Mouse (Mus musculus): ENCODE data around the gene Eef1a2. TPM values are rescaled to one million over a fixed set of nuclear protein-coding genes. Genes with fewer than 3 reads are reported as not detected.

The Eef1a2 gene
- total and polyA plus RNA-seq, 2 experiments = 0.74 TPM; not detected in 1

GRCm38 (mm10) chr2:181125726-181126455, 30.9 kb downstream of the Eef1a2 start:
- no peak overlapping the region for H3K4me3 ChIP-seq (ENCODE audit: insufficient read depth, low read depth, low read length)
- H3K9ac ChIP-seq (ENCODE audit: low read depth, low read length) = no peak overlapping the region
- no peak for DNase-seq (ENCODE audit: extremely low read depth, low read depth, low spot score)
- 41% methylated on average over 7 of the region's 7 CpGs for WGBS
- H3K4me1 ChIP-seq (ENCODE audit: control insufficient read depth, insufficient read depth, low read length) = no peaks in the 10 kb centered on the region
- H3K27me3 ChIP-seq (ENCODE audit: control insufficient read depth, insufficient read depth, low read length) = no peaks in the 10 kb centered on the region
- no peak for TF ChIP-seq POLR2A (IDR thresholded peaks at IDR 0.05; ENCODE audit: extremely low read depth, insufficient read depth, low read length)
- no peak for TF ChIP-seq CTCF (IDR thresholded peaks at IDR 0.05; ENCODE audit: low read depth, low read length)
- H3K79me2 ChIP-seq (ENCODE audit: control insufficient read depth, insufficient read depth, low read length) = no peaks in the 10 kb centered on the region
- H3K36me3 ChIP-seq (ENCODE audit: control insufficient read depth, insufficient read depth, low read length) = no peaks in the 10 kb centered on the region
- no peak overlapping the region for H3K27ac ChIP-seq (replicated peaks; ENCODE audit: insufficient read depth, low read depth, low read length)

DNA sequence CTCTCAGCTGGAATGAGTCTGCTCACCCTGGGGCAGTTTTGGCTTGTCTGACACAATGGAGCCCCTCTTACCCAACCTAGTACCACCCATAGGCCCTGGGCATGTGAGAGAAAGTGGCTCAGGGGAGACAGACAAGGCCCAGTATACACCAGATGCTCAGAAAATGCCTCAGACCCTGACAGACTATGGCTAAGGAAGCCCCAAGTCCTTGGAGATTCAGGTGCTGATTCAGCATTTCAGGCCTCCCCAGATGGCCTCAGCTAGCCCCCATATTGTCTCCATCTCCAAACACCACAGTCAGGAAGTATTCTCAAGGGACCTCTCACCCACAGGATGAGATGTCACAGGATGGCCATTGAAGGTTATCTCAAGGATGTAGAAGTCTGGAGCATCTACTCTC, 34.2 kb downstream of the Eef1a2 start:
- Histone ChIP-seq H3K27ac (replicated peaks; ENCODE audit: insufficient read depth, low read depth, low read length) (no peak overlapping the region), H3K27me3 (ENCODE audit: control insufficient read depth, insufficient read depth, low read length) (no peaks in the 10 kb centered on the region), H3K9ac (ENCODE audit: low read depth, low read length) (no peak overlapping the region), H3K4me3 (ENCODE audit: insufficient read depth, low read depth, low read length) (no peak overlapping the region), H3K79me2 (ENCODE audit: control insufficient read depth, insufficient read depth, low read length) (no peaks in the 10 kb centered on the region), H3K36me3 (ENCODE audit: control insufficient read depth, insufficient read depth, low read length) (no peaks in the 10 kb centered on the region), H3K4me1 (ENCODE audit: control insufficient read depth, insufficient read depth, low read length) (no peaks in the 10 kb centered on the region)
- TF ChIP-seq POLR2A (IDR thresholded peaks at IDR 0.05; ENCODE audit: extremely low read depth, insufficient read depth, low read length) (no peak), CTCF (IDR thresholded peaks at IDR 0.05; ENCODE audit: low read depth, low read length) (no peak)
- no peak for DNase-seq (ENCODE audit: extremely low read depth, low read depth, low spot score)

GRCm38 (mm10) chr2:181120922-181121449, 35.8 kb downstream of the Eef1a2 start:
- 81% methylated on average over 4 of the region's 4 CpGs for WGBS

GRCm38 (mm10) chr2:181119952-181120351, 36.9 kb downstream of the Eef1a2 start:
- Histone ChIP-seq H3K79me2 (ENCODE audit: control insufficient read depth, insufficient read depth, low read length) (no peaks in the 10 kb centered on the region), H3K4me3 (ENCODE audit: insufficient read depth, low read depth, low read length) (no peak overlapping the region), H3K4me1 (ENCODE audit: control insufficient read depth, insufficient read depth, low read length) (no peaks in the 10 kb centered on the region), H3K27ac (replicated peaks; ENCODE audit: insufficient read depth, low read depth, low read length) (no peak overlapping the region), H3K27me3 (ENCODE audit: control insufficient read depth, insufficient read depth, low read length) (no peaks in the 10 kb centered on the region; the same call in 1 of the 2 replicates), H3K36me3 (ENCODE audit: control insufficient read depth, insufficient read depth, low read length) (no peaks in the 10 kb centered on the region), H3K9ac (ENCODE audit: low read depth, low read length) (no peak overlapping the region)
- WGBS = 29% methylated on average over 10 of the region's 10 CpGs
- no peak for DNase-seq (ENCODE audit: extremely low read depth, low read depth, low spot score)
- no peak for TF ChIP-seq POLR2A (IDR thresholded peaks at IDR 0.05; ENCODE audit: extremely low read depth, insufficient read depth, low read length)
- TF ChIP-seq CTCF (IDR thresholded peaks at IDR 0.05; ENCODE audit: low read depth, low read length) = no peak

More at GRCm38 (mm10) chr2:181120922-181121449, 35.8 kb downstream of the Eef1a2 start:
- Histone ChIP-seq H3K4me1 (ENCODE audit: control insufficient read depth, insufficient read depth, low read length) (no peaks in the 10 kb centered on the region), H3K79me2 (ENCODE audit: control insufficient read depth, insufficient read depth, low read length) (no peaks in the 10 kb centered on the region), H3K4me3 (ENCODE audit: insufficient read depth, low read depth, low read length) (no peak overlapping the region), H3K9ac (ENCODE audit: low read depth, low read length) (no peak overlapping the region), H3K27ac (replicated peaks; ENCODE audit: insufficient read depth, low read depth, low read length) (no peak overlapping the region), H3K36me3 (ENCODE audit: control insufficient read depth, insufficient read depth, low read length) (no peaks in the 10 kb centered on the region), H3K27me3 (ENCODE audit: control insufficient read depth, insufficient read depth, low read length) (no peaks in the 10 kb centered on the region; the same call in 1 of the 2 replicates)
- TF ChIP-seq CTCF (IDR thresholded peaks at IDR 0.05; ENCODE audit: low read depth, low read length) (no peak), POLR2A (IDR thresholded peaks at IDR 0.05; ENCODE audit: extremely low read depth, insufficient read depth, low read length) (no peak)
- DNase-seq (ENCODE audit: extremely low read depth, low read depth, low spot score) = no peak

GRCm38 (mm10) chr2:181116436-181116835, 40.4 kb downstream of the Eef1a2 start:
- H3K9ac ChIP-seq (ENCODE audit: low read depth, low read length) = no peak overlapping the region
- no peaks in the 10 kb centered on the region; the same call in 1 of the 2 replicates for H3K27me3 ChIP-seq (ENCODE audit: control insufficient read depth, insufficient read depth, low read length)
- no peaks in the 10 kb centered on the region for H3K36me3 ChIP-seq (ENCODE audit: control insufficient read depth, insufficient read depth, low read length)
- no peak overlapping the region for H3K4me3 ChIP-seq (ENCODE audit: insufficient read depth, low read depth, low read length)
- H3K79me2 ChIP-seq (ENCODE audit: control insufficient read depth, insufficient read depth, low read length) = no peaks in the 10 kb centered on the region
- DNase-seq (ENCODE audit: extremely low read depth, low read depth, low spot score) = no peak
- WGBS = 78% methylated on average over 5 of the region's 5 CpGs
- H3K27ac ChIP-seq (replicated peaks; ENCODE audit: insufficient read depth, low read depth, low read length) = no peak overlapping the region
- TF ChIP-seq CTCF (IDR thresholded peaks at IDR 0.05; ENCODE audit: low read depth, low read length) = no peak
- no peaks in the 10 kb centered on the region for H3K4me1 ChIP-seq (ENCODE audit: control insufficient read depth, insufficient read depth, low read length)

DNA sequence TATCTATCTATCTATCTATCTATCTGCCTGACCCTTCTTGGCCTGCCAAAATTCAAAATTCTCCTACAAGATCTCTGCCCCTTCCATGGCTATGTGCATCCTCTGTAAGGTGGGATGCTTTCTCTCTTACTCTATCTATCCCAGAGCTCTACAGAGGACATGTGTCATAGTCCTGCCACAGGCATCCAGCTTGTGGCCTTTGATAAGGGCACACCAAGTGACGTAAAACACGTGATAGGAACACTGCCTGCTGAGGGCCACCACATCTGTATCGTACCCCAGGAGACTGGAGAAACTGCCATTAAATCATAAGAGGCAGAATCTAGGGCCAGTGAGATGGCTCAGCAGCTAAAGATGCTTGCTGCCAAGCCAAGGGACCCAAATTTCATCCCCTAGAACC, 41.4 kb downstream of the Eef1a2 start:
- Histone ChIP-seq H3K4me1 (ENCODE audit: control insufficient read depth, insufficient read depth, low read length) (no peaks in the 10 kb centered on the region), H3K79me2 (ENCODE audit: control insufficient read depth, insufficient read depth, low read length) (no peaks in the 10 kb centered on the region), H3K4me3 (ENCODE audit: insufficient read depth, low read depth, low read length) (no peak overlapping the region), H3K27ac (replicated peaks; ENCODE audit: insufficient read depth, low read depth, low read length) (no peak overlapping the region), H3K36me3 (ENCODE audit: control insufficient read depth, insufficient read depth, low read length) (no peaks in the 10 kb centered on the region), H3K27me3 (ENCODE audit: control insufficient read depth, insufficient read depth, low read length) (no peaks in the 10 kb centered on the region; the same call in 1 of the 2 replicates), H3K9ac (ENCODE audit: low read depth, low read length) (no peak overlapping the region)
- 76% methylated on average over 3 of the region's 3 CpGs for WGBS
- DNase-seq (ENCODE audit: extremely low read depth, low read depth, low spot score) = no peak
- TF ChIP-seq POLR2A (IDR thresholded peaks at IDR 0.05; ENCODE audit: extremely low read depth, insufficient read depth, low read length) (no peak), CTCF (IDR thresholded peaks at IDR 0.05; ENCODE audit: low read depth, low read length) (no peak)

Data from liver, adult 2 months (tissue).